Mouse (Mus musculus): ENCODE data around the gene Olfr1312.
A peak's percentile ranks its signal among the peaks of the same experiment; 100 is the strongest.

Gene Olfr1312

GRCm38 (mm10) chr2:112050138-112050537, at the start of gene Olfr1312:
Olfr1312 (minus strand) TSS chr2:112050238.
- no peak for DNase-seq

DNA sequence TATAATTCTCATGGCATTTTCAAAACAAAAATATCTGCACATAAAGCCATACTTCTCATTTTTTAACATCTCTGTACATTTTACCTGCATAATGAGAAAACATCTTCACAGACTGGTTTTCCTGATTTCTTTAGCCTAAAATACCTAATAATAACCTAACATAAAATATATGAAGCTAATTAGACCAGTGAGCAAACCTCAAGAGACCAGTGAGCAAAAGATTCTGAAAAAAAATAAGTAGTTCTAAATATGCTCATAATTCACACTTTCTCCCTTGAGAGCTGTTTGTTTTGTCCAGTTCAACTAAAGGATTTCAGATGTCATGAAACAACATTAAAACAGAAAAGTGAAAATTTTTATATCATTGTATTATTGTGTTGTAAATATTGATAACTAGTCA, 46.6 kb upstream of the Olfr1312 start, which contains the start of gene Olfr1314:
Olfr1314 (minus strand) TSS at position 101 of the 400 bp plus-strand sequence.
- no peak for DNase-seq

GRCm38 (mm10) chr2:112077743-112078142, 27.7 kb upstream of the Olfr1312 start, which contains the start of gene Olfr1313:
Olfr1313 (minus strand) TSS chr2:112077843.
- no peak for DNase-seq

GRCm38 (mm10) chr2:112026971-112027370, 23.1 kb downstream of the Olfr1312 start:
- peak in 1 of 2 experiments; percentile 17 for DNase-seq

DNA sequence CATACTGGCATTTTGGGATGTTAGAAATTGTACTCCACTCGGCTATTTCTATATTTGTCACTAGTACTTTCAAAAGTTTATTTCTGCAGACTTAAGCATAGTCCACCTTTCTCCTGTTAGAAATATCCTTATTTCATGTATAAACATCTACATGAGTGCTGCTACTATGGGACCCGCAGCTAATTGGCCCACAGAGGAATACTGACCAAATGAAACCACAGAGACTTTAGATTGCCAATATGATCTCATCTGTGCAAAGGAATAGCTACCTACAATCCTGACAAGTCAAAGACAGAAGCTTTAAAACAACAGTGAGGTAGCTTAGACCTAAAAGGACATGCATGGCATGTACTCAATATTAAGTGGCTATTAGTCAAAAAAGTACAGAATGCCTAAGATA, 25.7 kb downstream of the Olfr1312 start, which contains the start of gene Olfr1311:
Olfr1311 (minus strand) TSS at position 101 of the 400 bp plus-strand sequence.
- no peak for DNase-seq

GRCm38 (mm10) chr2:112014900-112015299, 35.1 kb downstream of the Olfr1312 start:
- no peak for DNase-seq

- no peak for DNase-seq
Observed at GRCm38 (mm10) chr2:112012608-112013007, 37.4 kb downstream of the Olfr1312 start, which contains the start of gene Olfr1310. Olfr1310 (minus strand) TSS chr2:112012708.

- no peak for DNase-seq
Observed at GRCm38 (mm10) chr2:111990181-111990580, 59.9 kb downstream of the Olfr1312 start, which contains the start of gene Olfr1309. Olfr1309 (minus strand) TSS chr2:111990281.

Data from kidney, adult 8-10 months (tissue).